In genomic region chr2:3749504-3750024, GRCm38 (mm10) we compare ENCODE assay signal across 12 mouse cellular contexts.
A peak's percentile ranks its signal among the peaks of the same experiment; 100 is the strongest.
DNase-seq lines count a peak whose midpoint lies in the region; ATAC-seq and TF ChIP-seq lines count a peak whose summit lies in the region.
"Had no signal": no experiment of that assay in that cellular context is flagged by ENCODE, and none has a peak within 500 bp of the region (broad histone marks: within the 10 kb centered on the region; RNA-seq: fewer than 3 reads in every experiment).

No protein-coding gene starts in this region.

- no peak overlapping the region for H3K9ac ChIP-seq in heart, postnatal 0 days (replicated peaks; ENCODE audit: low read depth, low read length)
- no peak overlapping the region for H3K9ac ChIP-seq in heart, embryonic 11.5 days (ENCODE audit: low read depth, low read length)
- peak overlapping the region; percentile 16; the same call in 1 of the 2 replicates for H3K9ac ChIP-seq in intestine, embryonic 14.5 days (ENCODE audit: low read length)
- no peak overlapping the region for H3K9ac ChIP-seq in stomach, embryonic 15.5 days
- H3K9ac ChIP-seq: liver, embryonic 15.5 days; midbrain, embryonic 12.5 days had no signal

- no peak for ATAC-seq in heart, postnatal 0 days (ENCODE audit: insufficient read depth, low read depth)
- ATAC-seq in heart, embryonic 11.5 days (replicated peaks; ENCODE audit: insufficient number of reproducible peaks, low FRiP score, low TSS enrichment), result no peak
- no peak; the same call in 1 of the 2 replicates for ATAC-seq in intestine, embryonic 14.5 days (replicated peaks; ENCODE audit: low FRiP score, low TSS enrichment, low read depth)
- ATAC-seq in stomach, embryonic 15.5 days (ENCODE audit: insufficient read depth, low FRiP score, low read depth), result peak; percentile 20; the same call in 1 of the 2 replicates

- no peaks in the 10 kb centered on the region for H3K36me3 ChIP-seq in heart, postnatal 0 days (replicated peaks; ENCODE audit: control insufficient read depth, insufficient read depth, low read length)
- no peaks in the 10 kb centered on the region for H3K36me3 ChIP-seq in heart, embryonic 11.5 days (ENCODE audit: control insufficient read depth, insufficient read depth, low read length)
- H3K36me3 ChIP-seq in intestine, embryonic 14.5 days (ENCODE audit: control insufficient read depth, insufficient read depth, low read length), result no peaks in the 10 kb centered on the region
- H3K36me3 ChIP-seq in stomach, embryonic 15.5 days, result no peaks in the 10 kb centered on the region
- H3K36me3 ChIP-seq: liver, embryonic 15.5 days; midbrain, embryonic 12.5 days had no signal

- H3K4me1 ChIP-seq in heart, postnatal 0 days (ENCODE audit: control insufficient read depth, insufficient read depth), result peaks cover 46% of the 10 kb centered on the region
- peaks cover 37% of the 10 kb centered on the region for H3K4me1 ChIP-seq in heart, embryonic 11.5 days (ENCODE audit: control insufficient read depth, insufficient read depth, low read length)
- peaks cover 40% of the 10 kb centered on the region for H3K4me1 ChIP-seq in intestine, embryonic 14.5 days (replicated peaks; ENCODE audit: control insufficient read depth, insufficient read depth, low read length)
- H3K4me1 ChIP-seq in stomach, embryonic 15.5 days, result peaks cover 35% of the 10 kb centered on the region

- no peaks in the 10 kb centered on the region for H3K9me3 ChIP-seq in heart, postnatal 0 days (replicated peaks; ENCODE audit: control insufficient read depth, low read length)
- H3K9me3 ChIP-seq in heart, embryonic 11.5 days (replicated peaks; ENCODE audit: control insufficient read depth, low read length), result no peaks in the 10 kb centered on the region
- no peaks in the 10 kb centered on the region for H3K9me3 ChIP-seq in intestine, embryonic 14.5 days (ENCODE audit: control insufficient read depth, low read length)
- H3K9me3 ChIP-seq in stomach, embryonic 15.5 days, result no peaks in the 10 kb centered on the region
- H3K9me3 ChIP-seq: liver, embryonic 15.5 days; midbrain, embryonic 12.5 days had no signal

- H3K4me3 ChIP-seq in heart, postnatal 0 days (ENCODE audit: low read depth, low read length), result no peak overlapping the region
- no peak overlapping the region for H3K4me3 ChIP-seq in heart, embryonic 11.5 days (ENCODE audit: low read depth, low read length)
- H3K4me3 ChIP-seq in intestine, embryonic 14.5 days (ENCODE audit: low read depth, low read length), result peak overlapping the region; percentile 20
- H3K4me3 ChIP-seq in stomach, embryonic 15.5 days (replicated peaks), result peak overlapping the region; percentile 13
- H3K4me3 ChIP-seq: erythroblast, embryonic 14.5 days; liver, embryonic 15.5 days; midbrain, embryonic 12.5 days had no signal

- H3K27ac ChIP-seq in heart, postnatal 0 days (ENCODE audit: low read depth), result peak overlapping the region; percentile 34
- no peak overlapping the region for H3K27ac ChIP-seq in heart, embryonic 11.5 days (ENCODE audit: low read depth, low read length)
- H3K27ac ChIP-seq in intestine, embryonic 14.5 days (ENCODE audit: low read depth), result peak overlapping the region; percentile 69
- H3K27ac ChIP-seq in stomach, embryonic 15.5 days, result peak overlapping the region; percentile 75
- H3K27ac ChIP-seq: liver, embryonic 15.5 days; midbrain, embryonic 12.5 days had no signal

- no peak for DNase-seq in heart, postnatal 0 days (ENCODE audit: low spot score)
- peak; percentile 69 for DNase-seq in thymus, postnatal 0 days (ENCODE audit: low spot score)
- DNase-seq in thymus, postnatal 10 days (ENCODE audit: low spot score in 2 of 2), result no peak
- DNase-seq in intestine, embryonic 14.5 days (ENCODE audit: low spot score), result no peak
- no peak for DNase-seq in gastrocnemius, adult 18-20 months (ENCODE audit: low spot score)
- DNase-seq in urinary bladder, postnatal 10 days (ENCODE audit: low spot score), result no peak
- DNase-seq: cerebellum, adult 8-10 months had no signal

- H3K4me2 ChIP-seq in heart, postnatal 0 days (ENCODE audit: low read depth, low read length), result no peak overlapping the region
- no peak overlapping the region for H3K4me2 ChIP-seq in heart, embryonic 11.5 days
- peak overlapping the region; percentile 43 for H3K4me2 ChIP-seq in intestine, embryonic 14.5 days (ENCODE audit: low read length)
- 0 out of 2 replicates have a peak overlapping the region, but pooled peaks have one; percentile 22 for H3K4me2 ChIP-seq in stomach, embryonic 15.5 days
- H3K4me2 ChIP-seq: liver, embryonic 15.5 days; midbrain, embryonic 12.5 days had no signal

- H3K27me3 ChIP-seq in heart, postnatal 0 days (ENCODE audit: control insufficient read depth, insufficient read depth, low read length), result no peaks in the 10 kb centered on the region
- H3K27me3 ChIP-seq in heart, embryonic 11.5 days (ENCODE audit: control insufficient read depth, insufficient read depth, low read length), result no peaks in the 10 kb centered on the region
- H3K27me3 ChIP-seq in intestine, embryonic 14.5 days (replicated peaks; ENCODE audit: control insufficient read depth, insufficient read depth, low read length), result no peaks in the 10 kb centered on the region
- H3K27me3 ChIP-seq in stomach, embryonic 15.5 days (replicated peaks), result no peaks in the 10 kb centered on the region
- H3K27me3 ChIP-seq: liver, embryonic 15.5 days; midbrain, embryonic 12.5 days had no signal

- no peak for TF ChIP-seq CTCF in heart, postnatal 0 days (IDR thresholded peaks at IDR 0.05; ENCODE audit: low read depth)

- no peak for TF ChIP-seq EP300 in heart, postnatal 0 days (IDR thresholded peaks at IDR 0.05; ENCODE audit: low read depth)

- WGBS in heart, postnatal 0 days, result 71% methylated on average over 6 of the region's 6 CpGs
- 72% methylated on average over 6 of the region's 6 CpGs for WGBS in heart, embryonic 11.5 days (ENCODE audit: insufficient replicate concordance)
- WGBS in intestine, embryonic 14.5 days, result 43% methylated on average over 6 of the region's 6 CpGs
- 47% methylated on average over 6 of the region's 6 CpGs for WGBS in stomach, embryonic 15.5 days

Comparison
In these comparisons a context has a peak if more than half of its experiments do, and no peak if none do; other contexts are left out.
1. H3K4me2 ChIP-seq: peak in intestine, embryonic 14.5 days (single experiment) and stomach, embryonic 15.5 days (single experiment); none in heart, postnatal 0 days (single experiment) and heart, embryonic 11.5 days (single experiment).
2. H3K4me3 ChIP-seq: peak in intestine, embryonic 14.5 days (single experiment) and stomach, embryonic 15.5 days (single experiment); none in heart, postnatal 0 days (single experiment) and heart, embryonic 11.5 days (single experiment).